Mouse (Mus musculus): ENCODE results near the gene Apol9a. TPM values are rescaled to one million over a fixed set of nuclear protein-coding genes. Genes with fewer than 3 reads are reported as not detected.
"Not testable (repeated sequence)": the region's sequence is repeated elsewhere in the genome, so short reads cannot be mapped to it uniquely, and the experiment has no call there.

Gene Apol9a
- not detected in 2 replicates for total RNA-seq (2012; rRNA removed)

DNA sequence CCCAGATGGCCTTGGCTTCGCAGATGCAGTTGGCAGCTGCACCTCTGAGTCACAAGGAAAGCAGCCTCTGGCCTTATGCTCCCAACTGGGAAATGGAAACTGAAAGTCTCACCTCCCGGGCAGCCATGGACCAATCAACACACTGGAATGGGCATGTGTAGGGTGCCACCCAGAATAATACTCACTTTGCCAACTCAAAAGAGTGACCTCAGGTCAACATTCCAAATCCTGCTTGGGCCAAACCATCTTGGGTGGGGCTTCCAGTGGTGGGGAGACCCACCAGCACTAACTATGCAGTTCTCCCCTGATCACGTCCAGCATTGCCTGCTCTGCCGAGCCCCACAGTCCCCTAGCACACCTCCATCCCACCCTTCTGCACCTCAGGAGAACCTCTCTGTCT lies at the start of gene Apol9a:
Gene Apol9a, minus strand, starts transcription at position 101 of the 400 bp plus-strand sequence.
- H3K36me3 ChIP-seq (ENCODE audit: control insufficient read depth, insufficient read depth, low read length, poor library complexity, severe bottlenecking); DNase-seq (ENCODE audit: low read depth, low spot score); in situ Hi-C loops (cut with MboI; ENCODE audit: low sequenced_read_pairs in 2 of 2, unreplicated experiment in 2 of 2); H3K9ac ChIP-seq (ENCODE audit: insufficient read depth, low read depth, low read length, poor library complexity, severe bottlenecking); H3K9me3 ChIP-seq (ENCODE audit: control insufficient read depth, insufficient read depth, low read depth, low read length); H3K4me1 ChIP-seq (ENCODE audit: control insufficient read depth in 2 of 2, insufficient read depth in 2 of 2, low read length in 2 of 2, poor library complexity in 1 of 2); H3K27ac ChIP-seq (ENCODE audit: insufficient read depth, low read depth, low read length, poor library complexity, severe bottlenecking); H3K4me3 ChIP-seq (ENCODE audit: insufficient read depth in 1 of 2, low read depth in 1 of 2, low read length in 2 of 2, poor library complexity in 1 of 2, severe bottlenecking in 1 of 2): not testable (repeated sequence)

DNA sequence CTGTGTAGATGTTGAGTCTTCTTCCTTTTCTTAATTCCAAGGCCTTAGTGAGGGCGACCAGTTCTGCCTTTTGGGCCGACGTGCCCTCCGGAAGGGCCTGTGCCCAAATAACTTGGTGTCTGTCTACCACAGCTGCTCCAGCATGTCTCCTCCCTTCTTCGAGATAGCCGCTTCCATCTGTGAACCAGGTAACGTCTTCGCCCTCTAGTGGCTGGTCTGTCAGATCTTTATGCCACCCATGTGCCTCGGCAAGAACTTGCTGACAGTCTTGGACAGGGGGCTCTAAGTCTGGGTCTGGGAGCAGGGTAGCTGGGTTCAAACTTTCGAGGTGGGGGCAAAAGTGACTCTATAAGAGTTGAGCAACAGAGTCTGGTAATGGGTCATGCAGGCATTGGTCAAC lies 39.0 kb upstream of the Apol9a start:
- H3K4me1 ChIP-seq (ENCODE audit: control insufficient read depth in 2 of 2, insufficient read depth in 2 of 2, low read length in 2 of 2, poor library complexity in 1 of 2); in situ Hi-C loops (cut with MboI; ENCODE audit: low sequenced_read_pairs in 2 of 2, unreplicated experiment in 2 of 2); H3K4me3 ChIP-seq (ENCODE audit: insufficient read depth in 1 of 2, low read depth in 1 of 2, low read length in 2 of 2, poor library complexity in 1 of 2, severe bottlenecking in 1 of 2); H3K9ac ChIP-seq (ENCODE audit: insufficient read depth, low read depth, low read length, poor library complexity, severe bottlenecking); H3K36me3 ChIP-seq (ENCODE audit: control insufficient read depth, insufficient read depth, low read length, poor library complexity, severe bottlenecking); DNase-seq (ENCODE audit: low read depth, low spot score); H3K9me3 ChIP-seq (ENCODE audit: control insufficient read depth, insufficient read depth, low read depth, low read length); H3K27ac ChIP-seq (ENCODE audit: insufficient read depth, low read depth, low read length, poor library complexity, severe bottlenecking): not testable (repeated sequence)

- H3K4me3 ChIP-seq (ENCODE audit: insufficient read depth in 1 of 2, low read depth in 1 of 2, low read length in 2 of 2, poor library complexity in 1 of 2, severe bottlenecking in 1 of 2); H3K36me3 ChIP-seq (ENCODE audit: control insufficient read depth, insufficient read depth, low read length, poor library complexity, severe bottlenecking); H3K4me1 ChIP-seq (ENCODE audit: control insufficient read depth in 2 of 2, insufficient read depth in 2 of 2, low read length in 2 of 2, poor library complexity in 1 of 2); H3K9ac ChIP-seq (ENCODE audit: insufficient read depth, low read depth, low read length, poor library complexity, severe bottlenecking); H3K9me3 ChIP-seq (ENCODE audit: control insufficient read depth, insufficient read depth, low read depth, low read length); in situ Hi-C loops (cut with MboI; ENCODE audit: low sequenced_read_pairs in 2 of 2, unreplicated experiment in 2 of 2); H3K27ac ChIP-seq (ENCODE audit: insufficient read depth, low read depth, low read length, poor library complexity, severe bottlenecking); DNase-seq (ENCODE audit: low read depth, low spot score): not testable (repeated sequence)
Observed at GRCm38 (mm10) chr15:77447392-77447791, 36.5 kb upstream of the Apol9a start, which contains the start of gene Apol7b. Gene Apol7b, minus strand, starts transcription at chr15:77447492.

GRCm38 (mm10) chr15:77445668-77446067 lies 34.7 kb upstream of the Apol9a start:
- H3K27ac ChIP-seq (ENCODE audit: insufficient read depth, low read depth, low read length, poor library complexity, severe bottlenecking): not testable (repeated sequence)

DNA sequence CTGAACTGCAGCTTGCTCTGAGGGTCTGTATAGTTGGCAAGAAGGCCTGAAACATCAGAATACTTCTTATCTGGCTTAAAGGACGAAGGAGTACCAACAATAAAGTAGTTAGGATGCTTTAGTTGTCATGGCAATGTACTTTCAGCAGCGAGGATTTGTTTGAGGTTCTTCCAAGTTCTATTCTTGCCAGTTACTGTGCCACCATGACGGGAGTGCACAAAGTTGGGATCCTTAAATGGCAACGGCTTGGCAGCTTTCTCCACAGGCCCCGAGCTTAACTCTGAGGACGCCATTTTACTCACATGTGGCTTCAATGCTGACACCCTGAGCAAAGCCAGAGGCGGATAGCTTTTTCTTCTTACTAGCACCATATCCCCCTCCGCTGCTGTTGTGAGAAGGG lies 33.8 kb upstream of the Apol9a start:
- DNase-seq (ENCODE audit: low read depth, low spot score); in situ Hi-C loops (cut with MboI; ENCODE audit: low sequenced_read_pairs in 2 of 2, unreplicated experiment in 2 of 2); H3K9me3 ChIP-seq (ENCODE audit: control insufficient read depth, insufficient read depth, low read depth, low read length); H3K36me3 ChIP-seq (ENCODE audit: control insufficient read depth, insufficient read depth, low read length, poor library complexity, severe bottlenecking); H3K9ac ChIP-seq (ENCODE audit: insufficient read depth, low read depth, low read length, poor library complexity, severe bottlenecking); H3K27ac ChIP-seq (ENCODE audit: insufficient read depth, low read depth, low read length, poor library complexity, severe bottlenecking); H3K4me3 ChIP-seq (ENCODE audit: insufficient read depth in 1 of 2, low read depth in 1 of 2, low read length in 2 of 2, poor library complexity in 1 of 2, severe bottlenecking in 1 of 2); H3K4me1 ChIP-seq (ENCODE audit: control insufficient read depth in 2 of 2, insufficient read depth in 2 of 2, low read length in 2 of 2, poor library complexity in 1 of 2): not testable (repeated sequence)

More at GRCm38 (mm10) chr15:77445668-77446067, 34.7 kb upstream of the Apol9a start:
- H3K9me3 ChIP-seq (ENCODE audit: control insufficient read depth, insufficient read depth, low read depth, low read length); H3K36me3 ChIP-seq (ENCODE audit: control insufficient read depth, insufficient read depth, low read length, poor library complexity, severe bottlenecking); in situ Hi-C loops (cut with MboI; ENCODE audit: low sequenced_read_pairs in 2 of 2, unreplicated experiment in 2 of 2); H3K4me3 ChIP-seq (ENCODE audit: insufficient read depth in 1 of 2, low read depth in 1 of 2, low read length in 2 of 2, poor library complexity in 1 of 2, severe bottlenecking in 1 of 2); DNase-seq (ENCODE audit: low read depth, low spot score); H3K4me1 ChIP-seq (ENCODE audit: control insufficient read depth in 2 of 2, insufficient read depth in 2 of 2, low read length in 2 of 2, poor library complexity in 1 of 2); H3K9ac ChIP-seq (ENCODE audit: insufficient read depth, low read depth, low read length, poor library complexity, severe bottlenecking): not testable (repeated sequence)

DNA sequence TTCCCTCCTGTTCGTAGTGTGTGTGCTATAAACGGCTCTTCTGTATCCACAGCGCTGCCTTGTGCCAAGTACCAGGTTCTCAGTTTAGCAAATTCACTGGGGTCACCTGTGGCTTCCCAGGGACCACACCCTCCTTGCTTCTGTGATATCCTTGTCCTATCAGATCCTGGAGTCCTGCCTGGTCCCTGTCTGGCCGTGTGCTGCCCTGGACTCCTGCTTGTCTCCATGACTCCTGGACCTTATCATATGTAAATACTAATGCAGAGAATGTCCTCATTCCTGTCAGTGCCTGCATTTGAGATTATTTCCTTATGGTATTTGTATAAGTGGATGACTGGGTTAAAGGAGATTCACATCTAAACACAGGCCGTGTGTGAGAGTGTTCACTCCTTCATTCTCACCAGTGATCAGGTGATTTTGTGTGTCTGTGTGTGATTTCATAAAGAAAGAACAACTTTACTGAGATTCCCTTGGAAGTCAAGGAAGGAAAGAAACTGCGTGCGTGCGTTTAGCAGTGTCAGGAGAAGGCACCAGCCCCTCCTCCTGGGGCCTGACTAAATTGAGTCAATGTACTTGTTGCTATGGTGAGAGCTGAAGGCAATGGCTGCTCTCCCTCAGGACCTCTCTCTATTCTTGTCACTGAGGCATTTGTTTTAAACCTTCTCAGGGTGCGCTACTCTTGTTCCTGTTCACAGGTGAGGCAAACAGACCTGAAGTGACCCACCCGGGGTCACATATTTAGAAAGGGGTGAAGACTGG lies 17.9 kb upstream of the Apol9a start:
- H3K9me3 ChIP-seq (ENCODE audit: control insufficient read depth, insufficient read depth, low read depth, low read length); in situ Hi-C loops (cut with MboI; ENCODE audit: low sequenced_read_pairs in 2 of 2, unreplicated experiment in 2 of 2); H3K36me3 ChIP-seq (ENCODE audit: control insufficient read depth, insufficient read depth, low read length, poor library complexity, severe bottlenecking); H3K27ac ChIP-seq (ENCODE audit: insufficient read depth, low read depth, low read length, poor library complexity, severe bottlenecking); H3K4me3 ChIP-seq (ENCODE audit: insufficient read depth in 1 of 2, low read depth in 1 of 2, low read length in 2 of 2, poor library complexity in 1 of 2, severe bottlenecking in 1 of 2); H3K9ac ChIP-seq (ENCODE audit: insufficient read depth, low read depth, low read length, poor library complexity, severe bottlenecking); DNase-seq (ENCODE audit: low read depth, low spot score); H3K4me1 ChIP-seq (ENCODE audit: control insufficient read depth in 2 of 2, insufficient read depth in 2 of 2, low read length in 2 of 2, poor library complexity in 1 of 2): not testable (repeated sequence)

- H3K9me3 ChIP-seq (ENCODE audit: control insufficient read depth, insufficient read depth, low read depth, low read length); DNase-seq (ENCODE audit: low read depth, low spot score); in situ Hi-C loops (cut with MboI; ENCODE audit: low sequenced_read_pairs in 2 of 2, unreplicated experiment in 2 of 2); H3K36me3 ChIP-seq (ENCODE audit: control insufficient read depth, insufficient read depth, low read length, poor library complexity, severe bottlenecking); H3K27ac ChIP-seq (ENCODE audit: insufficient read depth, low read depth, low read length, poor library complexity, severe bottlenecking); H3K4me1 ChIP-seq (ENCODE audit: control insufficient read depth in 2 of 2, insufficient read depth in 2 of 2, low read length in 2 of 2, poor library complexity in 1 of 2); H3K4me3 ChIP-seq (ENCODE audit: insufficient read depth in 1 of 2, low read depth in 1 of 2, low read length in 2 of 2, poor library complexity in 1 of 2, severe bottlenecking in 1 of 2); H3K9ac ChIP-seq (ENCODE audit: insufficient read depth, low read depth, low read length, poor library complexity, severe bottlenecking): not testable (repeated sequence)
Observed at GRCm38 (mm10) chr15:77422925-77423324, 12.0 kb upstream of the Apol9a start.

- H3K27ac ChIP-seq (ENCODE audit: insufficient read depth, low read depth, low read length, poor library complexity, severe bottlenecking); H3K4me1 ChIP-seq (ENCODE audit: control insufficient read depth in 2 of 2, insufficient read depth in 2 of 2, low read length in 2 of 2, poor library complexity in 1 of 2); H3K9me3 ChIP-seq (ENCODE audit: control insufficient read depth, insufficient read depth, low read depth, low read length); H3K4me3 ChIP-seq (ENCODE audit: insufficient read depth in 1 of 2, low read depth in 1 of 2, low read length in 2 of 2, poor library complexity in 1 of 2, severe bottlenecking in 1 of 2); H3K36me3 ChIP-seq (ENCODE audit: control insufficient read depth, insufficient read depth, low read length, poor library complexity, severe bottlenecking); H3K9ac ChIP-seq (ENCODE audit: insufficient read depth, low read depth, low read length, poor library complexity, severe bottlenecking); DNase-seq (ENCODE audit: low read depth, low spot score); in situ Hi-C loops (cut with MboI; ENCODE audit: low sequenced_read_pairs in 2 of 2, unreplicated experiment in 2 of 2): not testable (repeated sequence)
Observed at GRCm38 (mm10) chr15:77419657-77420056, 8.7 kb upstream of the Apol9a start.

Data from ES-E14 (cell line).